Mouse (Mus musculus): ENCODE results near the gene Lztfl1.
"Not testable (repeated sequence)": the region's sequence is repeated elsewhere in the genome, so short reads cannot be mapped to it uniquely, and the experiment has no call there.

Lztfl1 gene

GRCm38 (mm10) chr9:123679198-123679597, 38.3 kb downstream of the Lztfl1 start:
- no peak for DNase-seq (ENCODE audit: low spot score)

- DNase-seq (ENCODE audit: low spot score), result no peak
Observed at GRCm38 (mm10) chr9:123678327-123679105, 39.0 kb downstream of the Lztfl1 start, which contains the start of the genes Ccr9 and Slc6a20a. TSS of gene Ccr9 (plus strand) at chr9:123678439. TSS of gene Slc6a20a (minus strand) at chr9:123678885.

- DNase-seq (ENCODE audit: low spot score), result no peak
Observed at GRCm38 (mm10) chr9:123665645-123666044, 51.9 kb downstream of the Lztfl1 start.

GRCm38 (mm10) chr9:123659986-123660676, 57.4 kb downstream of the Lztfl1 start:
- DNase-seq (ENCODE audit: low spot score), result not testable (repeated sequence)

- no peak for DNase-seq (ENCODE audit: low spot score)
Observed at GRCm38 (mm10) chr9:123658981-123659380, 58.5 kb downstream of the Lztfl1 start.

- DNase-seq (ENCODE audit: low spot score), result no peak
Observed at GRCm38 (mm10) chr9:123657457-123657856, 60.0 kb downstream of the Lztfl1 start.

GRCm38 (mm10) chr9:123651369-123651768, 66.1 kb downstream of the Lztfl1 start:
- no peak for DNase-seq (ENCODE audit: low spot score)

GRCm38 (mm10) chr9:123649785-123650511, 67.5 kb downstream of the Lztfl1 start:
- no peak for DNase-seq (ENCODE audit: low spot score)
